ENCODE assay signal across 7 mouse cellular contexts in the genomic region with DNA sequence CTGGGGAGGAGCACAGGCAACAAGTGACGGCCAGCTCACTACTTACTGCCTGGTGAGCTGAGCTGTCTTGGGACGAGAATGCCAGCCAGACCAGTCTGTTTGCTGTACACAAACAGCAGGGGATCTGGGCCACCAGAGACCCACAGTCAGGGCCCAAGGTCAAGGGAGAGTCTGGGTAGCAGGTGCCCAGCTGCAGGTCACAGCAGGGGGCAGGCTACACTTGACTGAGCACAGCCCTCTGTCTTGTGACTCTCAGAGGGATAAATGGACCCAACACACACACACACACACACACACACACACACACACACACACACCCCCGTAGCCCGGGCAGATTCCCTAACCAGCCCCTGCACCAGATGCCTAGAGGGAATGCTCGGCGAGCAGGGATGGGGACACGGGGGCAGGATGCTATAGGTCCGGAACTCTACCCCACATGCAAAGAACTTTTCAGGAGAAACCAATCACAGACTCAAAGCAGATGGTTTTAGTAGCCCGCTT. TPM values are rescaled to one million over a fixed set of nuclear protein-coding genes. Genes with fewer than 3 reads are reported as not detected.
DNase-seq lines count a peak whose midpoint lies in the region; ATAC-seq lines count a peak whose summit lies in the region.

No protein-coding gene starts in this region.

- no peaks in the 10 kb centered on the region for H3K9me3 ChIP-seq in midbrain, embryonic 11.5 days (ENCODE audit: control insufficient read depth, low read length)
- H3K9me3 ChIP-seq in midbrain, embryonic 14.5 days (ENCODE audit: control insufficient read depth, low read length), result no peaks in the 10 kb centered on the region

- no peak for ATAC-seq in midbrain, embryonic 11.5 days (ENCODE audit: low FRiP score)
- no peak for ATAC-seq in midbrain, embryonic 14.5 days (ENCODE audit: low FRiP score, low TSS enrichment)

- WGBS in midbrain, embryonic 11.5 days, result 11% methylated on average over 9 of the region's 9 CpGs
- 11% methylated on average over 9 of the region's 9 CpGs for WGBS in midbrain, embryonic 14.5 days

- H3K4me3 ChIP-seq in midbrain, embryonic 11.5 days (ENCODE audit: low read depth, low read length), result no peak overlapping the region
- no peak overlapping the region for H3K4me3 ChIP-seq in midbrain, embryonic 14.5 days (replicated peaks; ENCODE audit: low read depth, low read length)

- 0 out of 2 replicates have a peak overlapping the region, but pooled peaks have one; percentile 16 for H3K9ac ChIP-seq in midbrain, embryonic 11.5 days (ENCODE audit: low read length)
- no peak overlapping the region for H3K9ac ChIP-seq in midbrain, embryonic 14.5 days (replicated peaks; ENCODE audit: low read length)

- H3K36me3 ChIP-seq in midbrain, embryonic 11.5 days (ENCODE audit: control insufficient read depth, insufficient read depth, low read length), result no peaks in the 10 kb centered on the region
- no peaks in the 10 kb centered on the region for H3K36me3 ChIP-seq in midbrain, embryonic 14.5 days (ENCODE audit: control insufficient read depth, insufficient read depth, low read length)

- no peak overlapping the region for H3K27ac ChIP-seq in midbrain, embryonic 11.5 days (ENCODE audit: low read depth, low read length)
- H3K27ac ChIP-seq in midbrain, embryonic 14.5 days (replicated peaks; ENCODE audit: low read depth, low read length), result no peak overlapping the region

- peak; percentile 85 for DNase-seq in midbrain, embryonic 11.5 days (ENCODE audit: low spot score, missing footprints)
- DNase-seq in midbrain, embryonic 14.5 days, result no peak
- DNase-seq in embryo, embryonic 10.5 days (ENCODE audit: low spot score), result peak; percentile 46
- peak; percentile 82 for DNase-seq in kidney, postnatal 10 days
- no peak for DNase-seq in layer of hippocampus, adult 9-10 months (ENCODE audit: low spot score)
- no peak for DNase-seq in lung, postnatal 10 days
- DNase-seq in frontal cortex, postnatal 25 days (ENCODE audit: low spot score in 2 of 2), result no peak

- no peak overlapping the region for H3K4me2 ChIP-seq in midbrain, embryonic 11.5 days
- no peak overlapping the region for H3K4me2 ChIP-seq in midbrain, embryonic 14.5 days (ENCODE audit: low read length)

- H3K27me3 ChIP-seq in midbrain, embryonic 11.5 days (ENCODE audit: control insufficient read depth, insufficient read depth, low read length), result no peaks in the 10 kb centered on the region
- no peaks in the 10 kb centered on the region for H3K27me3 ChIP-seq in midbrain, embryonic 14.5 days (ENCODE audit: control insufficient read depth, insufficient read depth, low read length)

- H3K4me1 ChIP-seq in midbrain, embryonic 11.5 days (ENCODE audit: control insufficient read depth, insufficient read depth, low read length), result peaks cover 18% of the 10 kb centered on the region
- H3K4me1 ChIP-seq in midbrain, embryonic 14.5 days (ENCODE audit: control insufficient read depth, insufficient read depth, low read length), result peaks cover 6% of the 10 kb centered on the region

RNA-seq across cellular contexts. Expression of a gene that starts 14.5 kb away (rescaled TPM):
- 0.79 and 1.1 TPM in 2 replicates for polyA plus RNA-seq in midbrain, embryonic 11.5 days (2014; fragmentation: Nextera tagmentation; extraction: Ambion mirVana)
- polyA plus RNA-seq in midbrain, embryonic 14.5 days (2014; fragmentation: Nextera tagmentation; extraction: Ambion mirVana), result 0.72 and 1.7 TPM in 2 replicates

RNA-seq across cellular contexts. Expression of a gene that starts 24.4 kb away (rescaled TPM):
- polyA plus RNA-seq in midbrain, embryonic 11.5 days (2014; fragmentation: Nextera tagmentation; extraction: Ambion mirVana), result 8.9 and 10.7 TPM in 2 replicates
- polyA plus RNA-seq in midbrain, embryonic 14.5 days (2014; fragmentation: Nextera tagmentation; extraction: Ambion mirVana), result 2.1 and 7.0 TPM in 2 replicates

RNA-seq across cellular contexts. Expression of a gene that starts 58.8 kb away (rescaled TPM):
- polyA plus RNA-seq in midbrain, embryonic 11.5 days (2014; fragmentation: Nextera tagmentation; extraction: Ambion mirVana), result 0.30 TPM in 1 of 2 replicates, not detected in the other
- 0.21 TPM in 1 of 2 replicates, not detected in the other for polyA plus RNA-seq in midbrain, embryonic 14.5 days (2014; fragmentation: Nextera tagmentation; extraction: Ambion mirVana)

Comparison
In these comparisons a context has a peak if more than half of its experiments do, and no peak if none do; other contexts are left out.
1. DNase-seq: peak in midbrain, embryonic 11.5 days (single experiment), embryo, embryonic 10.5 days (single experiment) and kidney, postnatal 10 days (single experiment); none in midbrain, embryonic 14.5 days (single experiment), layer of hippocampus, adult 9-10 months (single experiment), lung, postnatal 10 days (single experiment) and frontal cortex, postnatal 25 days (0 of 2).